Mouse (Mus musculus): ENCODE measurements around the gene Scin.

GRCm38 (mm10) chr12:40043816-40044585 is 90.0 kb downstream of the Scin start:
- TF ChIP-seq CTCF (IDR thresholded peaks at IDR 0.05; ENCODE audit: extremely low read depth, insufficient read depth, low read length) (no peak), POLR2A (IDR thresholded peaks at IDR 0.05; ENCODE audit: extremely low read depth, insufficient read depth, low read length) (no peak)

All from cortical plate, adult 2 months (tissue).